11 mouse cellular contexts compared by ENCODE assay signal in the genomic region with DNA sequence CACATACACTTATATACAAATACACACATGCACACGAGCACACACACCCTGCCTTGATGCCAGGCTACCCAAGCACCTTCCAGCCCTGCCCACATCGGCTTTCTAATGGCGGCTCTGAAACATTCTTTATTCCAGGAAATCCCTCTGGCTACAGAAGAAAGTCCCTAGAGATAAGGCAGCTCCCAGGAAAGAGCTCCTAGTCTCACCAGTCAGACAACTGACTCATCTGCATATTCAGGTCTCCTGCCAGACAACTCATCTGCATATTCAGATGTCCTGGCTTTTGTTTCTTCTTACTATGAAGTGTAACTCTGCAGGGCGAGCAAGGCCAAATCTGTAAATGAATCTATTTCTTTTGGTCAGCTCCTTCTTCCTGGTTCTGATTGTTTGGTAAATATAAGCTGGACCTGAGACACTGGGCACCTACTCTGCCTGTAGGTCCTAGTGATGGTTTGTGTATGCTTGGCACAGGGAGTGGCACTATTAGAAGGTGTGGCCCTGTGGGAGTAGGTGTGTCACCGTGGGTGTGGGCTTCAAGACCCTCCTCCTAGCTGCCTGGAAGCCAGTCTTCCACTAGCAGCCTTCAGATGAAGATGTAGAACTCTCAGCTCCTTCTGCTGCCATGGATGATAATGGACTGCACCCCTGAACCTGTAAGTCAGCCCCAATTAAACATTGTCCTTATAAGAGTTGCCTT. TPM values are rescaled to one million over a fixed set of nuclear protein-coding genes. Genes with fewer than 3 reads are reported as not detected.
DNase-seq lines count a peak whose midpoint lies in the region; ATAC-seq and TF ChIP-seq lines count a peak whose summit lies in the region.
"Had no signal": no experiment of that assay in that cellular context is flagged by ENCODE, and none has a peak within 500 bp of the region (broad histone marks: within the 10 kb centered on the region; RNA-seq: fewer than 3 reads in every experiment).

No protein-coding gene starts in this region.

- no peak for ATAC-seq in kidney, embryonic 14.5 days (ENCODE audit: low FRiP score, low TSS enrichment)
- ATAC-seq in liver, embryonic 12.5 days, result peak; percentile 55; the same call in 1 of the 2 replicates
- ATAC-seq: forebrain, embryonic 16.5 days had no signal

- no peak overlapping the region for H3K4me3 ChIP-seq in kidney, embryonic 14.5 days (ENCODE audit: low read length)
- peak overlapping the region; percentile 24 for H3K4me3 ChIP-seq in ES-Bruce4 (ENCODE audit: low read depth, low read length)
- H3K4me3 ChIP-seq in liver, embryonic 12.5 days, result peak overlapping the region; percentile 28
- H3K4me3 ChIP-seq: hindbrain, embryonic 10.5 days had no signal

- no peak for TF ChIP-seq CTCF in ES-Bruce4 (IDR thresholded peaks at IDR 0.05; ENCODE audit: low read depth, low read length)

- no peak overlapping the region for H3K4me2 ChIP-seq in kidney, embryonic 14.5 days (replicated peaks; ENCODE audit: low read depth, low read length)
- H3K4me2 ChIP-seq in liver, embryonic 12.5 days, result peak overlapping the region; percentile 47

- H3K27ac ChIP-seq in kidney, embryonic 14.5 days (ENCODE audit: low read depth, low read length), result peak overlapping the region; percentile 43; the same call in 1 of the 2 replicates
- peak overlapping the region; percentile 77 for H3K27ac ChIP-seq in ES-Bruce4 (ENCODE audit: insufficient read depth, low read length)
- H3K27ac ChIP-seq in liver, embryonic 12.5 days, result peak overlapping the region; percentile 80

- peak; percentile 37; the same call in 1 of the 2 replicates for TF ChIP-seq EP300 in ES-Bruce4 (IDR thresholded peaks at IDR 0.05; ENCODE audit: insufficient read depth, low read depth, low read length)

- no peak for DNase-seq in kidney, postnatal 36 days
- DNase-seq in 3T3-L1 (ENCODE audit: low read depth, low spot score), result peak; percentile 73
- no peak for DNase-seq in embryo, embryonic 10.5 days (ENCODE audit: low spot score)
- no peak for DNase-seq in thymus, adult 18-20 months
- DNase-seq: adrenal gland, adult 8-10 months; retina, postnatal 1 day had no signal

- peaks cover 36% of the 10 kb centered on the region for H3K4me1 ChIP-seq in kidney, embryonic 14.5 days (ENCODE audit: control insufficient read depth, insufficient read depth, low read length)
- peaks cover 21% of the 10 kb centered on the region for H3K4me1 ChIP-seq in ES-Bruce4 (ENCODE audit: control insufficient read depth, insufficient read depth, low read length)
- peaks cover 87% of the 10 kb centered on the region for H3K4me1 ChIP-seq in liver, embryonic 12.5 days

- H3K36me3 ChIP-seq in kidney, embryonic 14.5 days (ENCODE audit: control insufficient read depth, insufficient read depth, low read length), result no peaks in the 10 kb centered on the region
- H3K36me3 ChIP-seq in ES-Bruce4 (ENCODE audit: control insufficient read depth, insufficient read depth, low read length, poor library complexity, severe bottlenecking), result no peaks in the 10 kb centered on the region
- peaks cover 70% of the 10 kb centered on the region for H3K36me3 ChIP-seq in liver, embryonic 12.5 days
- H3K36me3 ChIP-seq: hindbrain, embryonic 10.5 days had no signal

- no peaks in the 10 kb centered on the region for H3K27me3 ChIP-seq in kidney, embryonic 14.5 days (ENCODE audit: control insufficient read depth, insufficient read depth, low read length)
- no peaks in the 10 kb centered on the region for H3K27me3 ChIP-seq in ES-Bruce4 (ENCODE audit: control insufficient read depth, insufficient read depth, low read length, poor library complexity, severe bottlenecking)
- H3K27me3 ChIP-seq in liver, embryonic 12.5 days (replicated peaks), result no peaks in the 10 kb centered on the region

- no peak overlapping the region for H3K9ac ChIP-seq in kidney, embryonic 14.5 days (ENCODE audit: low read depth, low read length)
- H3K9ac ChIP-seq in ES-Bruce4 (ENCODE audit: low read depth, poor library complexity, severe bottlenecking), result no peak overlapping the region
- H3K9ac ChIP-seq in liver, embryonic 12.5 days, result peak overlapping the region; percentile 53

- no peaks in the 10 kb centered on the region for H3K9me3 ChIP-seq in kidney, embryonic 14.5 days (ENCODE audit: control insufficient read depth, low read length)
- no peaks in the 10 kb centered on the region for H3K9me3 ChIP-seq in ES-Bruce4 (replicated peaks; ENCODE audit: control insufficient read depth, insufficient read depth, low read length, poor library complexity, severe bottlenecking)
- H3K9me3 ChIP-seq in liver, embryonic 12.5 days (replicated peaks), result no peaks in the 10 kb centered on the region
- H3K9me3 ChIP-seq: hindbrain, embryonic 10.5 days had no signal

- 69% methylated on average over 5 of the region's 5 CpGs for WGBS in kidney, embryonic 14.5 days
- 35% methylated on average over 5 of the region's 5 CpGs for WGBS in liver, embryonic 12.5 days (ENCODE audit: insufficient replicate concordance)

- no peak for TF ChIP-seq POLR2A in ES-Bruce4 (IDR thresholded peaks at IDR 0.05; ENCODE audit: insufficient read depth, low read length)

RNA-seq across cellular contexts. Expression of gene Omp, which starts 12.5 kb away (rescaled TPM):
- 0.20 and 0.51 TPM in 2 replicates for polyA plus RNA-seq in kidney, embryonic 14.5 days (2014; fragmentation: Nextera tagmentation; extraction: Ambion mirVana)
- polyA plus RNA-seq in ES-Bruce4 (2011; ENCODE audit: insufficient read depth, insufficient read length, low read depth, missing spikeins), result 0.82 and 1.1 TPM in 2 replicates
- 0.89 TPM in 2 replicates for polyA plus RNA-seq in liver, embryonic 12.5 days (2016; fragmentation: Nextera tagmentation; extraction: Ambion mirVana)

RNA-seq across cellular contexts. Expression of gene Capn5, which starts 20.3 kb away (rescaled TPM):
- 4.8 and 10.4 TPM in 2 replicates for polyA plus RNA-seq in kidney, embryonic 14.5 days (2014; fragmentation: Nextera tagmentation; extraction: Ambion mirVana)
- 16.9 and 17.0 TPM in 2 replicates for polyA plus RNA-seq in ES-Bruce4 (2011; ENCODE audit: insufficient read depth, insufficient read length, low read depth, missing spikeins)
- polyA plus RNA-seq in liver, embryonic 12.5 days (2016; fragmentation: Nextera tagmentation; extraction: Ambion mirVana), result 20.0 and 23.5 TPM in 2 replicates

RNA-seq across cellular contexts. Expression of gene Myo7a, which starts 38.5 kb away (rescaled TPM):
- 7.9 and 15.4 TPM in 2 replicates for polyA plus RNA-seq in kidney, embryonic 14.5 days (2014; fragmentation: Nextera tagmentation; extraction: Ambion mirVana)
- polyA plus RNA-seq in ES-Bruce4 (2011; ENCODE audit: insufficient read depth, insufficient read length, low read depth, missing spikeins), result 8.0 and 11.6 TPM in 2 replicates
- 14.4 TPM in 2 replicates for polyA plus RNA-seq in liver, embryonic 12.5 days (2016; fragmentation: Nextera tagmentation; extraction: Ambion mirVana)

RNA-seq across cellular contexts. Expression of gene B3gnt6, which starts 41.5 kb away (rescaled TPM):
- 0.15 TPM in 1 of 2 replicates, not detected in the other for polyA plus RNA-seq in kidney, embryonic 14.5 days (2014; fragmentation: Nextera tagmentation; extraction: Ambion mirVana)
- not detected in 2 replicates for polyA plus RNA-seq in ES-Bruce4 (2011; ENCODE audit: insufficient read depth, insufficient read length, low read depth, missing spikeins)
- not detected in 2 replicates for polyA plus RNA-seq in liver, embryonic 12.5 days (2016; fragmentation: Nextera tagmentation; extraction: Ambion mirVana)
